In the genomic region with DNA sequence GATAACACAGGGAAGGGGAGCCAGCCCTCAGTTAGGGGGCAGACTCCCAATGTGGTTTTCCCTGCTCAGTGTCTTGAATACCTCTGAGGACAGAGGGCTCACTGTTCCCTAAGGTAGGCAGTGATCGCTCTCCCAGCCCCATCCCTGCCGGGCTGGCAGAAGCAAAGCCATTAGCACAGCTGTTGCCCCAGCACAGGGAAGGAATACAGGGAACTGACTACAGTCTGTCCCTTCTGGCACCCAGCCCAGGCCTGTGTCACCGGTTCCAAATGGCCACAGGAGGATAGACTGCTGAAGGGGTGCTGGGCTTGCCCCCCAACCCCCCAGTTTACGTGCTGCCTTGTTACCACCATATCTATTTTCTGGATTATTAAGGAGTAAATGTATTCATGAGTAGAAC, we compare ENCODE assay signal across 9 mouse cellular contexts. TPM values are rescaled to one million over a fixed set of nuclear protein-coding genes. Genes with fewer than 3 reads are reported as not detected.
DNase-seq lines count a peak whose midpoint lies in the region; ATAC-seq lines count a peak whose summit lies in the region.
"Had no signal": no experiment of that assay in that cellular context is flagged by ENCODE, and none has a peak within 500 bp of the region (broad histone marks: within the 10 kb centered on the region; RNA-seq: fewer than 3 reads in every experiment).

No protein-coding gene starts in this region.

- no peaks in the 10 kb centered on the region for H3K9me3 ChIP-seq in kidney, embryonic 15.5 days (replicated peaks)
- H3K9me3 ChIP-seq in midbrain, embryonic 16.5 days (replicated peaks; ENCODE audit: control insufficient read depth, low read length, poor library complexity, severe bottlenecking), result no peaks in the 10 kb centered on the region

- H3K4me3 ChIP-seq in kidney, embryonic 15.5 days (replicated peaks), result no peak overlapping the region
- H3K4me3 ChIP-seq in midbrain, embryonic 16.5 days (ENCODE audit: low read depth, low read length), result no peak overlapping the region

- DNase-seq in lung, adult 18-20 months, result peak; percentile 50 to 52
- DNase-seq in lung, postnatal 25 days (ENCODE audit: low spot score), result no peak
- DNase-seq in cerebellum, postnatal 14 days, result peak; percentile 78 to 86
- DNase-seq in gastrocnemius, postnatal 4 days (ENCODE audit: low spot score in 2 of 2), result peak; percentile 58 to 84
- DNase-seq in spleen, postnatal 36 days (ENCODE audit: low spot score in 2 of 2), result no peak
- DNase-seq in spleen, postnatal 14 days (ENCODE audit: low spot score in 2 of 2), result no peak

- H3K27me3 ChIP-seq in kidney, embryonic 15.5 days, result no peaks in the 10 kb centered on the region
- no peaks in the 10 kb centered on the region for H3K27me3 ChIP-seq in midbrain, embryonic 16.5 days (ENCODE audit: control insufficient read depth, insufficient read depth, low read depth, low read length)

- no peak overlapping the region for H3K9ac ChIP-seq in kidney, embryonic 15.5 days
- no peak overlapping the region for H3K9ac ChIP-seq in midbrain, embryonic 16.5 days (ENCODE audit: low read depth, low read length)

- peak overlapping the region; percentile 1; the same call in 1 of the 2 replicates for H3K27ac ChIP-seq in kidney, embryonic 15.5 days
- peak overlapping the region; percentile 73 for H3K27ac ChIP-seq in midbrain, embryonic 16.5 days (ENCODE audit: low read length)

- WGBS in kidney, embryonic 15.5 days, result 44% methylated on average over 4 of the region's 4 CpGs
- WGBS in midbrain, embryonic 16.5 days, result 27% methylated on average over 4 of the region's 4 CpGs

- ATAC-seq in kidney, embryonic 15.5 days (replicated peaks; ENCODE audit: low FRiP score), result no peak
- peak; percentile 38 for ATAC-seq in midbrain, embryonic 16.5 days

- no peak overlapping the region for H3K4me2 ChIP-seq in kidney, embryonic 15.5 days
- peak overlapping the region; percentile 7; the same call in 1 of the 2 replicates for H3K4me2 ChIP-seq in midbrain, embryonic 16.5 days (ENCODE audit: low read length)

- H3K4me1 ChIP-seq in kidney, embryonic 15.5 days, result peaks cover 47% of the 10 kb centered on the region
- peaks cover 32% of the 10 kb centered on the region for H3K4me1 ChIP-seq in midbrain, embryonic 16.5 days (ENCODE audit: control insufficient read depth, insufficient read depth, low read length)

- peaks cover 6% of the 10 kb centered on the region; the same call in 1 of the 2 replicates for H3K36me3 ChIP-seq in kidney, embryonic 15.5 days
- no peaks in the 10 kb centered on the region for H3K36me3 ChIP-seq in midbrain, embryonic 16.5 days (ENCODE audit: control insufficient read depth, insufficient read depth, low read length)

RNA-seq across cellular contexts. Expression of a gene that starts 7.2 kb away (rescaled TPM):
- 10 to 100 TPM; 60.6 to 68.0 TPM for total RNA-seq in gastrocnemius, postnatal 4 days (2021)
- polyA plus RNA-seq in kidney, embryonic 15.5 days (2015; fragmentation: Nextera tagmentation; extraction: Ambion mirVana), result 53.9 and 56.7 TPM in 2 replicates
- 56.6 and 67.4 TPM in 2 replicates for polyA plus RNA-seq in midbrain, embryonic 16.5 days (2015; fragmentation: Nextera tagmentation; extraction: Ambion mirVana)

RNA-seq across cellular contexts. Expression of a gene that starts 21.3 kb away (rescaled TPM):
- not detected for total RNA-seq in gastrocnemius, postnatal 4 days (2021)
- not detected in 2 replicates for polyA plus RNA-seq in kidney, embryonic 15.5 days (2015; fragmentation: Nextera tagmentation; extraction: Ambion mirVana)
- polyA plus RNA-seq in midbrain, embryonic 16.5 days (2015; fragmentation: Nextera tagmentation; extraction: Ambion mirVana), result not detected in 2 replicates
- total RNA-seq: left cerebral cortex, adult 18-20 months had no signal

RNA-seq across cellular contexts. Expression of a gene that starts 41.5 kb away (rescaled TPM):
- not detected for total RNA-seq in gastrocnemius, postnatal 4 days (2021)
- 0.19 TPM in 1 of 2 replicates, not detected in the other for polyA plus RNA-seq in kidney, embryonic 15.5 days (2015; fragmentation: Nextera tagmentation; extraction: Ambion mirVana)
- polyA plus RNA-seq in midbrain, embryonic 16.5 days (2015; fragmentation: Nextera tagmentation; extraction: Ambion mirVana), result 0.40 TPM in 1 of 2 replicates, not detected in the other
- total RNA-seq: left cerebral cortex, adult 18-20 months had no signal

Comparison
In these comparisons a context has a peak if more than half of its experiments do, and no peak if none do; other contexts are left out.
1. DNase-seq: peak in lung, adult 18-20 months (2 of 2), cerebellum, postnatal 14 days (2 of 2) and gastrocnemius, postnatal 4 days (2 of 2); none in lung, postnatal 25 days (single experiment), spleen, postnatal 36 days (0 of 2) and spleen, postnatal 14 days (0 of 2).